Mouse (Mus musculus) liver, embryonic 11.5 days (tissue): ENCODE measurements around the gene Zfr2. TPM values are rescaled to one million over a fixed set of nuclear protein-coding genes. Genes with fewer than 3 reads are reported as not detected.
A peak's percentile ranks its signal among the peaks of the same experiment; 100 is the strongest.

Source experiments
- ATAC-seq: fragments of 200-750 bp; cut with Nextera tagmentation; replicated peaks from 2 replicates; pipeline ENCODE4 v1.8.0; 2017; ENCODE audit warnings: moderate number of reproducible peaks, mild to moderate bottlenecking, moderate TSS enrichment, moderate library complexity; ENCODE audit not compliant: low FRiP score
- DNase-seq: peaks from one replicate; pipeline ENCODE4 v3.0.0-alpha.2; 2017; ENCODE audit warnings: low spot score
- H3K27ac ChIP-seq: fragments of 300-500 bp; sonication (generic); 2 replicates; pipeline ENCODE4 v1.5.1; 2014; ENCODE audit warnings: mild to moderate bottlenecking, low read depth, low read length, control low read depth
- H3K27me3 ChIP-seq: fragments of 300-500 bp; sonication (generic); replicated peaks from 2 replicates; pipeline ENCODE4 v1.6.1; 2014; ENCODE audit warnings: low read length, mixed read lengths; ENCODE audit not compliant: control insufficient read depth, insufficient read depth
- H3K36me3 ChIP-seq: fragments of 300-500 bp; sonication (generic); 2 replicates; pipeline ENCODE4 v1.6.1; 2014; ENCODE audit warnings: mild to moderate bottlenecking, low read length, moderate library complexity, mixed read lengths; ENCODE audit not compliant: control insufficient read depth, insufficient read depth
- H3K4me1 ChIP-seq: fragments of 300-500 bp; sonication (generic); replicated peaks from 2 replicates; pipeline ENCODE4 v1.6.1; 2014; ENCODE audit warnings: low read length, mixed read lengths; ENCODE audit not compliant: control insufficient read depth, insufficient read depth
- H3K4me2 ChIP-seq: fragments of 300-500 bp; sonication (generic); 2 replicates; pipeline ENCODE4 v1.6.1; 2014; ENCODE audit warnings: mild to moderate bottlenecking, control low read depth, moderate library complexity
- H3K4me3 ChIP-seq: fragments of 300-500 bp; sonication (generic); 2 replicates; pipeline ENCODE4 v1.5.1; 2014; ENCODE audit warnings: low read depth, low read length, control low read depth
- H3K9ac ChIP-seq: fragments of 300-500 bp; sonication (generic); 2 replicates; pipeline ENCODE4 v1.6.1; 2014; ENCODE audit warnings: low read depth, low read length, control low read depth
- H3K9me3 ChIP-seq: fragments of 300-500 bp; sonication (generic); 2 replicates; pipeline ENCODE4 v1.6.1; 2016; ENCODE audit warnings: low read length, inconsistent platforms, mixed read lengths; ENCODE audit not compliant: control insufficient read depth
- WGBS: fragments of 180-500 bp; shearing (Covaris S2); extraction: QIAGEN DNeasy Blood & Tissue Kit; methylation state at CpG from one replicate; pipeline ENCODE4 v1.1.7; 2014; 5-methylcytosine and 5-hydroxymethylcytosine counted together
- polyA plus RNA-seq: library from polyadenylated mRNA; unstranded; fragments of >200 nt; fragmentation: Nextera tagmentation; extraction: Ambion mirVana; gene quantifications from 2 replicates; pipeline ENCODE4 v1.2.1, GENCODE M21; 2014

Zfr2 gene
- polyA plus RNA-seq, 1 experiment from 2014 or later, result 2.1 TPM

GRCm38 (mm10) chr10:81192270-81192967, 40.5 kb upstream of the Zfr2 start:
- H3K9me3 ChIP-seq, result no peaks in the 10 kb centered on the region
- peak; percentile 86 for ATAC-seq

GRCm38 (mm10) chr10:81192968-81193501, 39.9 kb upstream of the Zfr2 start:
- no peak for DNase-seq
- Histone ChIP-seq H3K4me3 (peak overlapping the region; percentile 64), H3K4me1 (peaks cover 36% of the 10 kb centered on the region), H3K4me2 (peak overlapping the region; percentile 99), H3K36me3 (peaks cover 18% of the 10 kb centered on the region; the same call in 1 of the 2 replicates), H3K9me3 (no peaks in the 10 kb centered on the region), H3K27ac (peak overlapping the region; percentile 85; the same call in 1 of the 2 replicates), H3K9ac (peak overlapping the region; percentile 86), H3K27me3 (peaks cover 32% of the 10 kb centered on the region)
- peak; percentile 19 for ATAC-seq
- WGBS, result 5% methylated on average over 19 of the region's 19 CpGs

More at GRCm38 (mm10) chr10:81192270-81192967, 40.5 kb upstream of the Zfr2 start:
- H3K27ac ChIP-seq, result peak overlapping the region; percentile 85
- DNase-seq, result peak; percentile 82
- peaks cover 29% of the 10 kb centered on the region for H3K27me3 ChIP-seq
- peak overlapping the region; percentile 86 for H3K9ac ChIP-seq
- peak overlapping the region; percentile 64 for H3K4me3 ChIP-seq
- H3K4me2 ChIP-seq, result peak overlapping the region; percentile 99
- peaks cover 36% of the 10 kb centered on the region for H3K4me1 ChIP-seq
- peaks cover 18% of the 10 kb centered on the region; the same call in 1 of the 2 replicates for H3K36me3 ChIP-seq
- WGBS, result 1% methylated on average over 93 of the region's 93 CpGs

GRCm38 (mm10) chr10:81193991-81194774, 38.8 kb upstream of the Zfr2 start:
- H3K9me3 ChIP-seq, result no peaks in the 10 kb centered on the region
- WGBS, result 14% methylated on average over 37 of the region's 37 CpGs
- peak overlapping the region; percentile 37 for H3K9ac ChIP-seq
- H3K36me3 ChIP-seq, result peaks cover 11% of the 10 kb centered on the region; the same call in 1 of the 2 replicates
- H3K4me3 ChIP-seq, result peak overlapping the region; percentile 20
- peaks cover 35% of the 10 kb centered on the region for H3K27me3 ChIP-seq
- peak overlapping the region; percentile 50 for H3K4me2 ChIP-seq
- ATAC-seq, result no peak
- peaks cover 36% of the 10 kb centered on the region for H3K4me1 ChIP-seq
- DNase-seq, result no peak
- no peak overlapping the region for H3K27ac ChIP-seq

GRCm38 (mm10) chr10:81195300-81195699, 37.7 kb upstream of the Zfr2 start:
- Histone ChIP-seq H3K27me3 (peaks cover 40% of the 10 kb centered on the region), H3K4me1 (peaks cover 34% of the 10 kb centered on the region), H3K36me3 (peaks cover 8% of the 10 kb centered on the region; the same call in 1 of the 2 replicates), H3K9ac (no peak overlapping the region), H3K27ac (no peak overlapping the region), H3K4me2 (no peak overlapping the region), H3K4me3 (no peak overlapping the region), H3K9me3 (no peaks in the 10 kb centered on the region)
- DNase-seq (no peak), ATAC-seq (no peak)
- 59% methylated on average over 4 of the region's 4 CpGs for WGBS

GRCm38 (mm10) chr10:81196470-81197065, 36.4 kb upstream of the Zfr2 start:
- Histone ChIP-seq H3K4me2 (no peak overlapping the region), H3K27ac (no peak overlapping the region), H3K27me3 (peaks cover 40% of the 10 kb centered on the region), H3K9ac (no peak overlapping the region), H3K4me3 (no peak overlapping the region), H3K36me3 (no peaks in the 10 kb centered on the region; the same call in 1 of the 2 replicates), H3K4me1 (peaks cover 23% of the 10 kb centered on the region), H3K9me3 (no peaks in the 10 kb centered on the region)
- no peak for DNase-seq
- WGBS, result 64% methylated on average over 11 of the region's 11 CpGs
- no peak for ATAC-seq

GRCm38 (mm10) chr10:81197305-81197704, 35.6 kb upstream of the Zfr2 start:
- H3K4me3 ChIP-seq, result no peak overlapping the region
- H3K27ac ChIP-seq, result no peak overlapping the region
- no peak for DNase-seq
- no peaks in the 10 kb centered on the region for H3K36me3 ChIP-seq
- no peak overlapping the region for H3K9ac ChIP-seq
- ATAC-seq, result no peak
- 47% methylated on average over 6 of the region's 6 CpGs for WGBS
- H3K9me3 ChIP-seq, result no peaks in the 10 kb centered on the region
- no peak overlapping the region for H3K4me2 ChIP-seq
- H3K4me1 ChIP-seq, result peaks cover 17% of the 10 kb centered on the region
- H3K27me3 ChIP-seq, result peaks cover 40% of the 10 kb centered on the region

GRCm38 (mm10) chr10:81198230-81198629, 34.7 kb upstream of the Zfr2 start:
- DNase-seq, result no peak
- 2% methylated on average over 9 of the region's 9 CpGs for WGBS
- peaks cover 15% of the 10 kb centered on the region for H3K4me1 ChIP-seq
- H3K27me3 ChIP-seq, result peaks cover 40% of the 10 kb centered on the region
- H3K9me3 ChIP-seq, result no peaks in the 10 kb centered on the region
- H3K27ac ChIP-seq, result no peak overlapping the region
- H3K4me2 ChIP-seq, result no peak overlapping the region
- no peak overlapping the region for H3K9ac ChIP-seq
- ATAC-seq, result no peak
- no peak overlapping the region for H3K4me3 ChIP-seq
- no peaks in the 10 kb centered on the region for H3K36me3 ChIP-seq

- no peaks in the 10 kb centered on the region for H3K9me3 ChIP-seq
- H3K36me3 ChIP-seq, result no peaks in the 10 kb centered on the region
- peaks cover 39% of the 10 kb centered on the region for H3K27me3 ChIP-seq
- H3K4me3 ChIP-seq, result no peak overlapping the region
- DNase-seq (no peak), ATAC-seq (no peak)
- peaks cover 14% of the 10 kb centered on the region for H3K4me1 ChIP-seq
- WGBS, result 82% methylated on average over 6 of the region's 6 CpGs
- no peak overlapping the region for H3K9ac ChIP-seq
- no peak overlapping the region for H3K27ac ChIP-seq
- no peak overlapping the region for H3K4me2 ChIP-seq
Observed at GRCm38 (mm10) chr10:81198990-81199389, 34.0 kb upstream of the Zfr2 start.
